Mouse (Mus musculus) ovary, postnatal 14 days (tissue): ENCODE results near the gene Fpgt.

Source experiments
- DNase-seq: peaks from one replicate; pipeline ENCODE4 v3.0.0; 2022; ENCODE audit warnings: low spot score

Gene Fpgt

GRCm38 (mm10) chr3:155093116-155093956, at the start of gene Fpgt, which contains the start of gene Lrriq3:
Gene Fpgt (minus strand): TSS chr3:155093403.
Gene Lrriq3 (plus strand): TSS chr3:155093434.
- peak; percentile 82 for DNase-seq

DNA sequence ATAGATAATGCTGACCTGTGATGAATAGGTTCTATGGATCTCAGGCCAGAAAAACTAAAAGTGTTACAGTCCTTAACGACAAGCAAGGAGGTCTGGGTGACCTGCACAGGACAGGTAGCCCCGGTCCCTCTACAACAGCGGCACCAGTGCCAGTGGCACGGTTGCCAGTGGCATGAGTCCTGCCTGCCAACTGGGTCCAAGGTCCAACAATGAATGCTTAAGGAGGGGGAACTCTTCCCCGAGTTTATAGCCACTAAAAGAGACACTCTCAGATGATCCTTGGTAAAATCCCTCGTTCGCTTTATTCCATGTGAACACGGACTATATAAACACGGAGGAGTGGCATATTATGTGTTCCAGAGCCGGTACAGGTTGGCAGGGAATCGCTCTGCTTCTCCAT, 47.8 kb upstream of the Fpgt start:
- DNase-seq = no peak

- DNase-seq = no peak
These were observed 44.5 kb upstream of the Fpgt start for GRCm38 (mm10) chr3:155137737-155138136.

DNA sequence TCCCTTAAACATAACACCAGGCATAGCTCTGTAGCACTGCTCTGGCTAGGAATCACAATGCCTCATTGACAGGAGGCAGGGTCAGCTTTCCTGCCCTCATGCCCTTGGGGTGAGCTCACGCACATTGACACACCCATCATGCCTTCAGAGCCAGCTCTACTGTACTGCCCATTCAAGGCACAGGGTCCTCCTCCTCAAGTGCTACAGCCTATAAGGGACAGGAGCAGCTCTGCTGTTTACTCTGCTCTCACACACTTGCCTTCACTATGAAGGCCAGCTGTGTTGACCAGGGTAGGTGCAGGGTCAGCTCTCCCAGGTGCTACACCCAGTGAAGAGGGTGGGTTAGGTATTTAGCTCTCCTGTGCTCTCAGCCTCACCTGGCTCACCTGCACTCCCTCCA, 12.8 kb upstream of the Fpgt start:
- DNase-seq = no peak

- DNase-seq = no peak
These were observed 6.1 kb upstream of the Fpgt start for GRCm38 (mm10) chr3:155099266-155099665.

GRCm38 (mm10) chr3:155092081-155092480, 1.1 kb downstream of the Fpgt start:
- DNase-seq = no peak

DNA sequence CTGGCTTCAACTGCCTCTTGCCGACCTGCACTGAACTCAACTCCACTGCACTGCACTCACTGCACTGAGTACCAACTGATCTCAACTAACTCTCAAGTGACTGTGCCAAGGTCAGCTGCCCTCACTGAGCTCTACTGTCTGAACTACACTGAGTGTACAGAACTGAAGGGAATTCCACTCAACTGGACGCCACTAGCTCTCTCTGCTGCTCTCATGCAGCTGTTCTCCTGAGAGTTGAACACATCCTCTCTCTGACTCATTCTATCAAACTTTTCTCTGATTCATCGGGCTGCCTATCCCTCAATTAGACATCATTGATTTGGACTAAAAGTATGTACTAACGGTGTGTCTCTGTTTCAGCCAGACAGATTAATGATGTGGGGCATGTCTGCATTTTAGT, 15.3 kb downstream of the Fpgt start:
- DNase-seq = no peak

DNA sequence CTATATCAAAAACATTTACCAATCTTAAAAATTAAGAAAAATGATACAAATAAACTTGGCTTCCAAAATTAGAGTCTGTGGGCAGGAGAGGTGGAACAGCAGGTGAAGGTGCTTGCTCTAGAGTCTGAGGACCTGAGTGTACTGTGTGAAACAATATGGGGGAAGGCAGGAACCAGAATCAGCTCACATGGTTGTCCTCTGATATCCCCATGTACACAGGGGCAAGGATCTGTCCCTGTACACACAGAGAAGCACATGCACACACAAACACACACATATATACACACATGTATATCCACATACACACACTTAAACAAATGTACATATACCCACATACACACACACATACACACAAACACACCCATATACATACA, 33.8 kb downstream of the Fpgt start:
- DNase-seq = no peak

GRCm38 (mm10) chr3:155058800-155059448, 34.3 kb downstream of the Fpgt start:
- no peak for DNase-seq

DNA sequence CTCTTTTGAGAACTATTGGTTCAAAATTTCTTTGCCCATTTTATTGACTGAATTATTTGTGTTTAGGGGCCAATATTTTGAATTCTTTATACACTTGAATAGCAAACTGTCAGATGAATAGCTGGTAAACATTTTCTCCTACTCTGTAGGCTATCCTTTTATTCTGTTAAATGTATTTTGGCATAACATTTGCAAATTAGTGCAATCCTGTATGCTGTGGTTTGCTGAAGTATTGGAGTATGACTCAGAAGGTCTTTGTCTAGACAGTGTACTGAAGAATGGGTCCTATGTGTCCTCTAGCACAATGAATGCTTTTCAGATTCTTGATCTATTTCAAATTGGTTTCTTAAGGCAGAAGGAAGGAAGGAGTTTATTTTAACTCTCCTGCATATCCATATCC, 35.6 kb downstream of the Fpgt start:
- DNase-seq = no peak

- DNase-seq = no peak
These were observed 36.6 kb downstream of the Fpgt start for GRCm38 (mm10) chr3:155056606-155057005.

DNA sequence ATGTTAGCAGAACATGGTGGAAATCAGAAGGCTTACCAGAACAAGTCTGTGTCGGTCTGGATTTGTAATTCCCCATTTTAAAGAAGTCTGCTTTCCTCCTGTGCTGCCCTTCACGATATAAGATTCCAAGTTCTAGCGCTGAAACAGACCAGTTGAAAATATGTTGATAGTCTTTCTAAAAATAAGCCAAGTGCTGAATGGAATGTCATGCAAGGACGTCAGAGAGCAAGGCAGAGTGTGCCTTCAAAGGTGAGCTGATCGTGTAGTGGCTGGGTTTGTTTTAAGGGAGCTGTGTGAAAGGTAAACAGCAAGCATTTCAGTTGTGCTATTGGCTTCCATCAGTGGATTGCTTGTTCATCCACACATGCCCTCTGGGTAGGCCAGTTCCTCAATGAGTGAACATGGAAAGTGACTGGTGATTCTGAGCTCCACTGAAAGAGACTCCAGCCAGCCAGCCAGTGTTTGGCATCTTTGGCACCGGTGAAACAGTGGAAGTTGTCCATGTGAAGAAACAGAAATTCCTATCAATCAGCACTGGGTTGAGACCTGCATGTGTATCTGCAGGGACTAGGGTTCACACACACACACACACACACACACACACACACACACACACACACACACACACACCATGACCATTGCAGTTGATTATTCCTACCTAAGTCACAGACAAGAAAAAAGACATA, 37.8 kb downstream of the Fpgt start, which contains the start of gene Tnni3k:
Gene Tnni3k, minus strand, starts transcription at position 177 of the 686 bp plus-strand sequence.
- DNase-seq = no peak

GRCm38 (mm10) chr3:155053189-155053588, 40.0 kb downstream of the Fpgt start:
- no peak for DNase-seq

GRCm38 (mm10) chr3:155052021-155052420, 41.2 kb downstream of the Fpgt start:
- DNase-seq = no peak

GRCm38 (mm10) chr3:155039012-155039836, 54.0 kb downstream of the Fpgt start:
- no peak for DNase-seq
